Comparison of ENCODE assay signal across 8 mouse cellular contexts in the genomic region with DNA sequence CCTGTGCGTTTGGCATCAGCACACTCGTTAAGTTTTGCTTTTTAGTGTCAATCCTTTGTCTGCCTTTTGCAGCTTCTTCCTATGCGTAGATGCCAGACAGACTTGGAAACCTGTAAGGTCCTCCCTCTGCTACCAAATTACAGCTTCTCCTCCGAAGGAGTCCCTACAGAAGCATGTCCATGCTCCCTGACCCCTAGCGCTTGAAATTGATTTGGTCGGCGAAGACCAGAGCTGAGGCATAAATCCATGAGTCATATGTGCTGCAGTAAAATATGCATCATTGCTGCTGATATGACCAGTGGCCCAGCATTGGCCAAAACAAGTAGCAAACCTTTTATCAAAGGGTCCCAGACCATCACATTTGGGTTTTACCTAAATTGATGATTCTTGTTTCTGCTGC. TPM values are rescaled to one million over a fixed set of nuclear protein-coding genes. Genes with fewer than 3 reads are reported as not detected.
A peak's percentile ranks its signal among the peaks of the same experiment; 100 is the strongest.
DNase-seq lines count a peak whose midpoint lies in the region; ATAC-seq and TF ChIP-seq lines count a peak whose summit lies in the region.

No protein-coding gene starts in this region.

- no peak for TF ChIP-seq POLR2A in cortical plate, adult 2 months (IDR thresholded peaks at IDR 0.05; ENCODE audit: extremely low read depth, insufficient read depth, low read length)

- H3K9me3 ChIP-seq in heart, embryonic 10.5 days: no peaks in the 10 kb centered on the region
- no peaks in the 10 kb centered on the region for H3K9me3 ChIP-seq in intestine, embryonic 14.5 days (ENCODE audit: control insufficient read depth, low read length)
- H3K9me3 ChIP-seq in neural tube, embryonic 12.5 days: no peaks in the 10 kb centered on the region

- H3K4me1 ChIP-seq in heart, embryonic 10.5 days: peaks cover 31% of the 10 kb centered on the region
- H3K4me1 ChIP-seq in cortical plate, adult 2 months (ENCODE audit: control insufficient read depth, insufficient read depth, low read length): peaks cover 9% of the 10 kb centered on the region
- H3K4me1 ChIP-seq in intestine, embryonic 14.5 days (replicated peaks; ENCODE audit: control insufficient read depth, insufficient read depth, low read length): peaks cover 22% of the 10 kb centered on the region
- H3K4me1 ChIP-seq in neural tube, embryonic 12.5 days: peaks cover 37% of the 10 kb centered on the region

- H3K9ac ChIP-seq in intestine, embryonic 14.5 days (ENCODE audit: low read length): peak overlapping the region; percentile 89
- peak overlapping the region; percentile 94 for H3K9ac ChIP-seq in neural tube, embryonic 12.5 days

- no peak for DNase-seq in heart, embryonic 10.5 days (ENCODE audit: low spot score)
- DNase-seq in heart, postnatal 36 days: no peak
- DNase-seq in 3134 (ENCODE audit: extremely low read depth, insufficient read length, low spot score): peak; percentile 25
- DNase-seq in intestine, embryonic 14.5 days (ENCODE audit: low spot score): no peak
- DNase-seq in ovary, postnatal 14 days (ENCODE audit: low spot score): no peak
- DNase-seq in frontal cortex, postnatal 14 days (ENCODE audit: low spot score in 2 of 2): no peak

- 10% methylated on average over 7 of the region's 7 CpGs for WGBS in heart, embryonic 10.5 days
- 8% methylated on average over 7 of the region's 7 CpGs for WGBS in intestine, embryonic 14.5 days
- 14% methylated on average over 7 of the region's 7 CpGs for WGBS in neural tube, embryonic 12.5 days

- no peaks in the 10 kb centered on the region for H3K27me3 ChIP-seq in heart, embryonic 10.5 days (ENCODE audit: insufficient read depth, poor library complexity, severe bottlenecking)
- no peaks in the 10 kb centered on the region for H3K27me3 ChIP-seq in intestine, embryonic 14.5 days (replicated peaks; ENCODE audit: control insufficient read depth, insufficient read depth, low read length)
- H3K27me3 ChIP-seq in neural tube, embryonic 12.5 days (replicated peaks): no peaks in the 10 kb centered on the region

- H3K4me3 ChIP-seq in heart, embryonic 10.5 days: peak overlapping the region; percentile 78
- peak overlapping the region; percentile 78 for H3K4me3 ChIP-seq in cortical plate, adult 2 months (ENCODE audit: insufficient read depth, low read length)
- H3K4me3 ChIP-seq in intestine, embryonic 14.5 days (ENCODE audit: low read depth, low read length): peak overlapping the region; percentile 74
- peak overlapping the region; percentile 72 for H3K4me3 ChIP-seq in neural tube, embryonic 12.5 days

- no peak for ATAC-seq in intestine, embryonic 14.5 days (replicated peaks; ENCODE audit: low FRiP score, low TSS enrichment, low read depth)
- ATAC-seq in neural tube, embryonic 12.5 days (ENCODE audit: low FRiP score, low read depth): no peak

- no peak for TF ChIP-seq CTCF in cortical plate, adult 2 months (IDR thresholded peaks at IDR 0.05; ENCODE audit: extremely low read depth, insufficient read depth, low read length)

- intact Hi-C loops in heart, postnatal 36 days (cut with DNase I): loop anchor here (5.0 to 10.0 kb wide), 2 partner anchors 134 to 462 kb away; a partner anchor contains a TSS

- H3K27ac ChIP-seq in heart, embryonic 10.5 days: peak overlapping the region; percentile 97
- no peak overlapping the region for H3K27ac ChIP-seq in cortical plate, adult 2 months (ENCODE audit: insufficient read depth, low read length)
- no peak overlapping the region; the same call in 1 of the 2 replicates for H3K27ac ChIP-seq in intestine, embryonic 14.5 days (ENCODE audit: low read depth)
- H3K27ac ChIP-seq in neural tube, embryonic 12.5 days: no peak overlapping the region

- peak overlapping the region; percentile 90 for H3K4me2 ChIP-seq in intestine, embryonic 14.5 days (ENCODE audit: low read length)
- peak overlapping the region; percentile 94 for H3K4me2 ChIP-seq in neural tube, embryonic 12.5 days (replicated peaks)

- H3K36me3 ChIP-seq in heart, embryonic 10.5 days: peaks cover 6% of the 10 kb centered on the region; the same call in 1 of the 2 replicates
- no peaks in the 10 kb centered on the region for H3K36me3 ChIP-seq in intestine, embryonic 14.5 days (ENCODE audit: control insufficient read depth, insufficient read depth, low read length)
- no peaks in the 10 kb centered on the region for H3K36me3 ChIP-seq in neural tube, embryonic 12.5 days

RNA-seq across cellular contexts. Expression of a gene that starts 1.0 kb away (rescaled TPM):
- 38.9 and 48.2 TPM in 2 replicates for polyA plus RNA-seq in heart, embryonic 10.5 days (2016; fragmentation: Nextera tagmentation; extraction: Ambion mirVana)
- total RNA-seq in heart, postnatal 36 days (2021): 10 to 100 TPM; 10.7 to 14.7 TPM
- polyA plus RNA-seq in cortical plate, adult 2 months (2012; rRNA removed): 44.0 and 47.4 TPM in 2 replicates
- polyA plus RNA-seq in intestine, embryonic 14.5 days (2014; fragmentation: Nextera tagmentation; extraction: Ambion mirVana): 26.7 and 27.7 TPM in 2 replicates
- polyA plus RNA-seq in neural tube, embryonic 12.5 days (2016; fragmentation: Nextera tagmentation; extraction: Ambion mirVana): 29.0 and 31.9 TPM in 2 replicates

RNA-seq across cellular contexts. Expression of a gene that starts 1.5 kb away (rescaled TPM):
- polyA plus RNA-seq in heart, embryonic 10.5 days (2016; fragmentation: Nextera tagmentation; extraction: Ambion mirVana): 563 and 665 TPM in 2 replicates
- 100 to 1,000 TPM; 151 TPM for total RNA-seq in heart, postnatal 36 days (2021)
- polyA plus RNA-seq in cortical plate, adult 2 months (2012; rRNA removed): 181 and 187 TPM in 2 replicates
- polyA plus RNA-seq in intestine, embryonic 14.5 days (2014; fragmentation: Nextera tagmentation; extraction: Ambion mirVana): 496 and 527 TPM in 2 replicates
- 585 and 590 TPM in 2 replicates for polyA plus RNA-seq in neural tube, embryonic 12.5 days (2016; fragmentation: Nextera tagmentation; extraction: Ambion mirVana)

RNA-seq across cellular contexts. Expression of a gene that starts 21.0 kb away (rescaled TPM):
- 64.4 and 81.8 TPM in 2 replicates for polyA plus RNA-seq in heart, embryonic 10.5 days (2016; fragmentation: Nextera tagmentation; extraction: Ambion mirVana)
- 1 to 10 TPM; 7.8 to 9.2 TPM for total RNA-seq in heart, postnatal 36 days (2021)
- 66.9 and 79.9 TPM in 2 replicates for polyA plus RNA-seq in cortical plate, adult 2 months (2012; rRNA removed)
- 56.5 and 59.3 TPM in 2 replicates for polyA plus RNA-seq in intestine, embryonic 14.5 days (2014; fragmentation: Nextera tagmentation; extraction: Ambion mirVana)
- 51.4 and 54.2 TPM in 2 replicates for polyA plus RNA-seq in neural tube, embryonic 12.5 days (2016; fragmentation: Nextera tagmentation; extraction: Ambion mirVana)

RNA-seq across cellular contexts. Expression of a gene that starts 29.1 kb away (rescaled TPM):
- polyA plus RNA-seq in heart, embryonic 10.5 days (2016; fragmentation: Nextera tagmentation; extraction: Ambion mirVana): not detected in 2 replicates
- total RNA-seq in heart, postnatal 36 days (2021): not detected
- polyA plus RNA-seq in cortical plate, adult 2 months (2012; rRNA removed): not detected in 2 replicates
- polyA plus RNA-seq in intestine, embryonic 14.5 days (2014; fragmentation: Nextera tagmentation; extraction: Ambion mirVana): not detected in 2 replicates
- polyA plus RNA-seq in neural tube, embryonic 12.5 days (2016; fragmentation: Nextera tagmentation; extraction: Ambion mirVana): not detected in 2 replicates

RNA-seq across cellular contexts. Expression of a gene that starts 50.0 kb away (rescaled TPM):
- 0.04 and 0.13 TPM in 2 replicates for polyA plus RNA-seq in heart, embryonic 10.5 days (2016; fragmentation: Nextera tagmentation; extraction: Ambion mirVana)
- not detected for total RNA-seq in heart, postnatal 36 days (2021)
- polyA plus RNA-seq in cortical plate, adult 2 months (2012; rRNA removed): 57.6 and 61.5 TPM in 2 replicates
- polyA plus RNA-seq in intestine, embryonic 14.5 days (2014; fragmentation: Nextera tagmentation; extraction: Ambion mirVana): 0.36 and 0.45 TPM in 2 replicates
- 2.6 and 2.7 TPM in 2 replicates for polyA plus RNA-seq in neural tube, embryonic 12.5 days (2016; fragmentation: Nextera tagmentation; extraction: Ambion mirVana)
